Mouse (Mus musculus) left cerebral cortex, adult 2 months (tissue): Measurements from ENCODE around the gene Smok3c. TPM values are rescaled to one million over a fixed set of nuclear protein-coding genes. Genes with fewer than 3 reads are reported as not detected.

Experiments used
- DNase-seq, 2 experiments: peaks; one replicate each; pipeline ENCODE4 v3.0.0; 2021 to 2022; ENCODE audit warnings: low spot score in 2 of 2, mixed read lengths in 1 of 2; ENCODE audit errors: extremely low spot score in 1 of 2
- H3K27ac ChIP-seq: fragments of 200-600 bp; 2 replicates; pipeline ENCODE4 v1.8.1; 2022
- H3K4me3 ChIP-seq: fragments of 200-600 bp; 2 replicates; pipeline ENCODE4 v1.8.1; 2022
- CTCF ChIP-seq: fragments of 200-600 bp; IDR thresholded peaks from 2 replicates; pipeline ENCODE4 v1.8.1; 2022; ENCODE audit warnings: antibody characterized with exemption, mild to moderate bottlenecking, moderate library complexity
- intact Hi-C: fragments of 180-260 bp; cut with DNase I; formaldehyde crosslinking; loops from one replicate; pipeline ENCODE4 v1.15.1; 2025
- total RNA-seq, 2 experiments: library from RNA; stranded (reverse); gene quantifications; 2 replicates each; pipeline ENCODE4 v1.2.3; 2021

Gene Smok3c
- total RNA-seq, 2 experiments from 2014 or later = not detected

DNA sequence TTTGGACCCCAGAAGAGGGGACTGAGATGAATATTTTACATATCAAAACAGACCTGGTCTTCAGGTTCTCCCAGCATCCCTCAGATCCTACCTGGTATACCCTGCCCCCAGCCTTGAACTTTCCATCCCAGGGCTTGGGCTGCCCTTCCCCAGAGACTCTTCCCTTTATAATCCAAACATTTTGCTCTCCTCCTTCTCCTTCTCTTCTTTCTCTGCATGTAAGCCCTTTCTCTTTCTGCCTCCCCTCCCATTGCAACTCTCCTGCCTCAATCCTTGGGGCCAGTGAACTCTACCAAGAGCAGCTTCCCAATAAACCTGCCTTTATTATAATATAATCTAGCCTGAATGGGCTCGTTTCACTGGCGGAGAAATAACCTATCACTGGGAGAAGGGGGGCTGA lies 30.9 kb downstream of the Smok3c start:
- DNase-seq = no peak
- Histone ChIP-seq H3K27ac (no peak overlapping the region), H3K4me3 (no peak overlapping the region)
- TF ChIP-seq CTCF = no peak
- intact Hi-C loops = loop anchor here (2.0 to 5.0 kb wide), 2 partner anchors 71 to 197 kb away; partner anchors contain the start of gene Zfp113

DNA sequence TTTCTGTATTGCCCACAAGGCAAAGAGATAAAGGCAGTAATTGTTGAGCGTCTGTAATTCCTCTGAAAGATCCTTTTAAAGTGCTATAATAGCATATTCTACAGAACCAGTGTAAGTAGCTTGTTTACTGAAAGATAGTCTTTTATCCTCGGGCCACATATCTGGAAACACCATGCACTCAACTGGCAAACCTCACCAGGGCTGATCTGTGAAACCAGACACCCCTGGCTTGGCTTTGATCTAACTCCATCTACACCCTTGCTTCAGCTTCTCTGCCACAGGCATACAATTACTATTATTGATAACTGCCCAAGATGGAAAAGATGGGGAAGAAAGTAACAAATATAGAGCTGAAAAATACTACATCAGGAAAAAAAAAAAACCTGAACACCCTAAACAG lies 31.5 kb downstream of the Smok3c start:
- intact Hi-C loops = loop anchor here (2.0 to 5.0 kb wide), 2 partner anchors 70 to 197 kb away; partner anchors contain the start of gene Zfp113
- TF ChIP-seq CTCF = no peak
- no peak for DNase-seq
- Histone ChIP-seq H3K27ac (no peak overlapping the region), H3K4me3 (peak overlapping the region; percentile 99)

DNA sequence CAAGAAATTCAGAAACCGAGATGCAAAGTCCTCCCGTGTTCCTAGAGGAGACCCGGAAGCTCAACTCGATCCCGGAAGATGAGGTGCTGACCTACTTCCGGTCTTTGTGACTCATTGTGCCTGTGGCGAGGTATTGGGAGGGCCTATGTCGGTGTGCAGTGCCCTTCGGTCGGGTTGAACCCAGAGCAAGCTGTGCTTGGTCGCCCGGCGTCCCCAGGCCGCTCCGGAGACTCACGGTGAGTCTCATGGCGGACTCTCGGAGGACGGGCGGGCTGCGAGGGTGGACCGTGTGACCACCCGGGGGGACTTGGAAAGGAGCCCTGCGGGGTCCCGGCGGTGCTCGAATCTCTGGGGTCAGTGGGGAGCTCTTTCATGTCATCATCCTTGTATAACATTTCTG lies 32.0 kb downstream of the Smok3c start, which contains the start of gene Zkscan1:
Zkscan1 (plus strand) TSS at position 89 of the 400 bp plus-strand sequence.
- intact Hi-C loops = loop anchor here (2.0 to 5.0 kb wide), 3 partner anchors 70 to 198 kb away; partner anchors contain the start of gene Zfp113

DNA sequence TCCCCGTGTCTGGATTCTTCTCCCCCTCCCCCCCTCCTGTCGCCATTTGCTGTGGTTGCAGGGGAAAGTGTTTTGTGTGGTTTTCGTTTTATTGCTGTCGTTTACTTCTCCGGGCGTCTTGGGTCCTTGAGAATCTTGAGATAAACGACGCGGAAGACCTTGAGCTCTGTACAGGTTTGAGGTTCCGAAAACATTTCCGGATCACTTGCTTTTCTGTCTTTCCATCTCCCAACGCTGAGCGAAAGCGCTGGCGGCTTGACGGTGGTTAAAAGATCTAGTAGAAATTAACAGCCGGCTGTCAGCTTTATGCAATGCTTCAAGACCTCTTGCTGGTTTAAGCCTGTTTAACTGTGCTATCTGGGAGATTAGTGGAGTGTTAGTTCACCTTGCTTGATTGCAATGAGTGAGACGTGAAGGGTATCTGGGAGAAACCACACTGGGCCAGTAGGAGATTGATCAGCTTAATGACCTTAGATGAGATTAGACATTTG lies 32.5 kb downstream of the Smok3c start:
- TF ChIP-seq CTCF = no peak
- DNase-seq = no peak
- Histone ChIP-seq H3K4me3 (peak overlapping the region; percentile 99), H3K27ac (peak overlapping the region; percentile 98)
- intact Hi-C loops = loop anchor here (2.0 to 5.0 kb wide), 2 partner anchors 69 to 167 kb away; partner anchors contain the start of gene Zfp113

More for the DNA sequence above, 32.0 kb downstream of the Smok3c start, which contains the start of gene Zkscan1:
- Histone ChIP-seq H3K27ac (peak within 1 kb of the TSS; percentile 98), H3K4me3 (peak within 1 kb of the TSS; percentile 99)
- TF ChIP-seq CTCF = no peak
- DNase-seq = peak; percentile 72 to 77

DNA sequence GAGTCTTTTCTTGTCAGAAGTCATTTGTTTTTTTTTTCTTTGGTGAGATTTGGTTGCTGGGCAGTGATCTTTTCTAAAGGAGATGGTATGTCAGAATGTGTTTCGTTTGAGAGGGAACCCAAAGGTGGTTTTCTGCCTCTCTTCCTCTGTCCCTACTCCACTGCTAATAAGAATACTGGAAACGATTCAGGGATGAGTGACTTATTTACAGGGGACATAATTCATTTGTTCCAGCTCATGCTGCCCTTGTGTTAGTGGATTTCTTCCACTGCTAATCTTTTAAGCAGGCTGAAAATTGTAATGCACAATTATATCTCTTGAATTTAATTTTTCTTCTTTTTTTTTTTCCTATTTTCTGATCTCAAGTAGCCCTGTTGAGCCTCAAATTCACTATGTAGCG lies 33.8 kb downstream of the Smok3c start:
- no peak for DNase-seq
- Histone ChIP-seq H3K27ac (no peak overlapping the region), H3K4me3 (no peak overlapping the region)
- intact Hi-C loops = loop anchor here (5.0 kb wide), 1 partner anchor 165 kb away; no protein-coding TSS in a partner anchor
- TF ChIP-seq CTCF = no peak

DNA sequence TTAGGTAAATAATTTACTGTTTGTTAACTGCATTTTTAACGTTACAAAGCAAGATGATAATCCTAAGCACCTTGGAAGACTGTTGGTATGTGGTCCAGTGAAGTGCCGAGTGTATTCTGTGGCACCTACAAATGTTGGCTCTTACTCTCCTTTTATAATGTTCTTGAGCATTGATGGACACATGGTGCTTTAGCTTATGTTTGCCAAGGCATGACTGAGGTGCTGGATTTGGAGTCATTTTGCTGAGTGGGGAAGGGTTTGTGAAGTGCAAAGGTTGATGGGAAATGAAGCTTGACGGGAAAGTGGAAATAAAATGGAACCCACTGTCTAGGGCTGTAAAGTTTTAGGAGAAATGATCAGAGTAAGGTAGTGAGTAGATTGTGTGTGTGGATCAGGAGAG lies 35.4 kb downstream of the Smok3c start:
- Histone ChIP-seq H3K4me3 (no peak overlapping the region), H3K27ac (no peak overlapping the region)
- intact Hi-C loops = loop anchor here (5.0 kb wide), 1 partner anchor 164 kb away; no protein-coding TSS in a partner anchor
- no peak for TF ChIP-seq CTCF
- DNase-seq = no peak

DNA sequence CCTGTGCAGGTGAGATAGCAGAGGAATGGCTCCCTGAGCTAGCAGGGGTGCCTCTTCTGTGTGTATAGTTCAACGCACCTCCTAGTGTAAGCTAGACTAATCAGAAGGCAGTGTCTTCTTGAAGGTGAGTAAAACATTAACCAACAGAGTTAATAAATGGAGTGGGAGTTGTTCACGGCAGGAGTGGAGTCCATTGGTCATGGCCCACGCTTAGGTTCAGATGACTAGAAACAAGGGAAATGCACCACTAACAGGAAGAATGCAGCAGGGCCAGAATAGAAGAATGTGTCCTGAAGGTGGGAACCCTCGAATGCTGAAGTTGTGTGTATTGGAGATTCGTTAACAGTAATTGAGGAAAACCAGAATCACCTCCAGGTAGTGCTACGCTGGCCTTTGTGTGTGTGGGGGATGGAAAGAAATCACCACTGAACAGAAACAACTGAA lies 36.1 kb downstream of the Smok3c start:
- Histone ChIP-seq H3K27ac (no peak overlapping the region), H3K4me3 (no peak overlapping the region)
- TF ChIP-seq CTCF = no peak
- intact Hi-C loops = loop anchor here (5.0 kb wide), 1 partner anchor 163 kb away; no protein-coding TSS in a partner anchor
- DNase-seq = no peak

DNA sequence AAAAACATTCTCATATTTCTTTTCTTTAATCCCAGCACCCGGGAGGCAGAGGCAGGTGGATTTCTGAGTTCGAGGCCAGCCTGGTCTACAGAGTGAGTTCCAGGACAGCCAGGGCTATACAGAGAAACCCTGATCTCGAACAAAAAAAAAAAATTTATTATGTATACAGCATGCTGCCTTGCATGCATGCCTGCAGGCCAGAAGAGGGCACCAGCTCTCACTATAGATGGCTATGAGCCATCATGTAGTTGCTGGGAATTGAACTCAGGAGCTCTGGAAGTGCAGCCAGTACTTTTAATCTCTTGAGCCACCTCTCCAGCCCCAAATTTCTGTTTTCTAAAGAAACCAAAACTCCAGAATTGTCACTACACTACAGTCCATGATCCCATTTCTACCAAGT lies 37.3 kb downstream of the Smok3c start:
- TF ChIP-seq CTCF = peak; percentile 50
- DNase-seq = no peak
- no peak overlapping the region for H3K4me3 ChIP-seq
- H3K27ac ChIP-seq = no peak overlapping the region
- intact Hi-C loops = loop anchor here (10.0 kb wide), 1 partner anchor 295 kb away; no protein-coding TSS in a partner anchor

DNA sequence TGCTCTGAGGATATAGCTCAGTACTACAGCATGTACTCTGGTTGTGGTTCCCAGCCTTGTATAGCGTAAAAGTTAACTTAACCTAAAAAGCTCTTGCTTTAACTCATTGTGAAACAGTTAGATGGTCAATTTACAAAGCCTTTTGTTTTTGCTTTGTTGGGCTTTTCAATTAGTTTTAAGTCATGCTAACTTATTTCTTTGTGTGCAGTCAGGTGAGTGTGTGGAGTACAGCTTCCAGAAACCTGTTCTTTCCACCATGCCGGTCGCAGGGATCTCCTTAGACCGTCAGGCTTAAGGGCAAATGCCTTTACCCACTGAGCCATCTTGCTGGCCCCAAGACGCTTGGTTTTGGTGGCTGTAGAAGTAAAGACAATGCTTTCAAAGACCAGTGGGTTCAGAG lies 37.7 kb downstream of the Smok3c start:
- H3K27ac ChIP-seq = no peak overlapping the region
- no peak for TF ChIP-seq CTCF
- intact Hi-C loops = loop anchor here (10.0 kb wide), 1 partner anchor 296 kb away; no protein-coding TSS in a partner anchor

DNA sequence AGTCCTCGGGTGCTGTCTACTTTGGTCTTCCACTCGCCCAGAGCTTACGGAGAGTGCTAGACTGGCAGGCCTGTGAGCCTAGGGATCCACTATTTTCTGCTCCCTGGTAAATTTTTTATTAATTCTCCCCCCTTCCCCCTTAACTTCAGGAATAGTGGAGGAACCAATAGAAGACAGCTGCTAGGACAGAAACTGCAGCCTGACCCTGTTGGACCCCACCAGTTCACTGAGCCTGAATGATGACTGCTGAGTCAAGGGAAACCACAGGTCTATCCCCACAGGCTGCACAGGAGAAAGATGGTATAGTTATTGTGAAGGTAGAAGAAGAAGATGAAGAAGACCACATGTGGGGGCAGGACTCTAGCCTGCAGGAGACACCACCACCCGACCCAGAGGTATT lies 39.8 kb downstream of the Smok3c start:
- no peak overlapping the region for H3K4me3 ChIP-seq
- no peak for TF ChIP-seq CTCF
- intact Hi-C loops = loop anchor here (10.0 kb wide), 1 partner anchor 298 kb away; no protein-coding TSS in a partner anchor
- no peak overlapping the region for H3K27ac ChIP-seq
- DNase-seq = no peak

More for the DNA sequence above, 37.7 kb downstream of the Smok3c start:
- no peak overlapping the region for H3K4me3 ChIP-seq
- DNase-seq = no peak

DNA sequence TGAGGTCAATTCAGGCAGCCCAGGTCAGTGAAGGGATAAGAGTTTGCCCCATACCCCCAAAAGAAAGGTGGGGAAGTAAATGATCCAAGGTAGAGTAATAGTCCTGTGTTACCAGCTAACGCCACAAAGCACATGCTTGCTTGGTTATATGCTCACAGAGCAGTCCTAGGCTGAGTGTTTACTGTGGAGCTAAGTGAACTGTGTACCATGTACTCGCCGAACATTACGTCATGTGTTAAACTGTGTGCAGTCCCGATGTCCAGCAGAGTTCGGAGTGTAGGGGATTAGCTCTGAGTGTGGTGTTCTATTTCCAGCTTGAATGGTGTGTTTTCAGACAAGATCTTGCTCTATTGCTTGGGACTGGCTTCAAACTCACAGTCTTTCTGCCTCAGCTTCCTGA lies 41.5 kb downstream of the Smok3c start:
- TF ChIP-seq CTCF = no peak
- H3K4me3 ChIP-seq = no peak overlapping the region
- H3K27ac ChIP-seq = no peak overlapping the region
- no peak for DNase-seq
- intact Hi-C loops = loop anchor here (10.0 kb wide), 1 partner anchor 300 kb away; no protein-coding TSS in a partner anchor

DNA sequence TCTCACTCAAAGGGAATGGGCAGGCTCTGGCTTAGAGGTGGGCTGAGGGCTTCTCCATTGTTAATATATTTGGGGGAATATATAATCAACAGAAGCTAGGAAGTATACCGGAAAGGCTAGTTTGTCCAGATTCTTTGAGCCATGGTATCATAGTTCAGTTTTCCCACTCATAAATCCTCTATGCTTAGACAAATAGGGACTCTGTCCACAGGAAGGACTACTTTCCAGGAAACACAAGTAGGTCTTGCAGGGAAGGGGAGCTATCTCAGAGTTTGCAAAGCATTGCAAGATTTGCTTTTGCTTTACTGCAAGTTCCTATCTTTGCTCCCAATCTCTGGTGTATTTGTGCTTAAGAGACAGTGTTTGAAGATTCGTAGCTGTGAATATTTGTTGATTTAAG lies 52.0 kb downstream of the Smok3c start:
- no peak for TF ChIP-seq CTCF
- DNase-seq = no peak
- Histone ChIP-seq H3K4me3 (no peak overlapping the region), H3K27ac (no peak overlapping the region)
- intact Hi-C loops = no loop called here

DNA sequence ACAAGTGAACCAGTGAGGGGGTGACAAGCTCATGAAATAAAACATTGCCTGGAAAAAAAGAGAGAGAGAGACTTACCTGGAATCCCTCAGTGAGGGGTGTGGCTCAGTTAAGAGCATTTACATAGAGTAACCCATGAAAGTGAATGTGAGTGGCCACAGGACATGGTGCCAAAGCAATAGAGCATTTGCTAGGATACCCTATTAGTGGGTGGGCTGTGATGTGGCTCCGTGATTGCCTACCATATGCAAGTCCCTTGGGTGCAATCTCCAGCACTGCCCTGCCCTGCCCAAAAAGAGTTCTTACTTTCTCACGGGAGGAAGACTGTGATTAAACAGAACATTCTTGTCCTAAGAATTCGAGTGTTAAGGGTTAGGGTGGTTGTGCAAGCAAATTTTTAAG lies 54.1 kb downstream of the Smok3c start:
- no peak for TF ChIP-seq CTCF
- Histone ChIP-seq H3K27ac (no peak overlapping the region), H3K4me3 (no peak overlapping the region)
- intact Hi-C loops = no loop called here
- no peak for DNase-seq
